Mouse (Mus musculus) MEL (cell line): ENCODE results near the gene Dusp8. TPM values are rescaled to one million over a fixed set of nuclear protein-coding genes. Genes with fewer than 3 reads are reported as not detected.

Experiments used
- DNase-seq: peaks from one replicate; pipeline ENCODE4 v3.0.0; 2011; ENCODE audit warnings: low read depth, low spot score
- H3K27ac ChIP-seq: 2 replicates; pipeline ENCODE4 v1.5.1; 2012; ENCODE audit warnings: low read depth, mild to moderate bottlenecking, control low read depth, low read length, moderate library complexity; ENCODE audit not compliant: control insufficient read depth
- H3K27me3 ChIP-seq, 2 experiments: fragments of 150-350 bp in 1 of 2; sonication (generic) in 1 of 2; 2 replicates each; pipeline ENCODE4 v1.6.1; 2012; ENCODE audit warnings: low read length in 2 of 2, mild to moderate bottlenecking in 2 of 2, improper control_type of control experiment in 1 of 2, moderate library complexity in 1 of 2; ENCODE audit not compliant: insufficient read depth in 2 of 2, control insufficient read depth in 1 of 2
- H3K36me3 ChIP-seq, 2 experiments: 2 replicates each; pipeline ENCODE4 v1.6.1; 2012 to 2014; ENCODE audit warnings: low read length in 2 of 2, improper control_type of control experiment in 1 of 2, inconsistent platforms in 1 of 2, mild to moderate bottlenecking in 1 of 2; ENCODE audit not compliant: insufficient read depth in 2 of 2, control insufficient read depth in 1 of 2
- H3K4me1 ChIP-seq, 2 experiments: fragments of 150-350 bp in 1 of 2; sonication (generic) in 1 of 2; 2 replicates each; pipeline ENCODE4 v1.6.1; 2012; ENCODE audit warnings: low read length in 2 of 2, improper control_type of control experiment in 1 of 2, mild to moderate bottlenecking in 1 of 2; ENCODE audit not compliant: insufficient read depth in 2 of 2, control insufficient read depth in 1 of 2
- H3K4me3 ChIP-seq, 2 experiments: fragments of 150-350 bp in 1 of 2; sonication (generic) in 1 of 2; 2 replicates each; pipeline ENCODE4 v1.5.1; 2012; ENCODE audit warnings: low read depth in 2 of 2, low read length in 2 of 2, mild to moderate bottlenecking in 2 of 2, moderate library complexity in 2 of 2, control low read depth in 1 of 2, improper control_type of control experiment in 1 of 2; ENCODE audit not compliant: control insufficient read depth in 1 of 2, insufficient read depth in 1 of 2
- H3K79me2 ChIP-seq: 2 replicates; pipeline ENCODE4 v1.6.1; 2012; ENCODE audit warnings: mild to moderate bottlenecking, low read length, moderate library complexity; ENCODE audit not compliant: control insufficient read depth, poor library complexity, insufficient read depth
- H3K9ac ChIP-seq: 2 replicates; pipeline ENCODE4 v1.6.1; 2012; ENCODE audit warnings: low read depth, mild to moderate bottlenecking, control low read depth, low read length, moderate library complexity; ENCODE audit not compliant: control insufficient read depth, poor library complexity, severe bottlenecking
- H3K9me3 ChIP-seq: fragments of 150-350 bp; sonication (generic); replicated peaks from 2 replicates; pipeline ENCODE4 v1.6.1; 2012; ENCODE audit warnings: mild to moderate bottlenecking, low read length, improper control_type of control experiment, moderate library complexity; ENCODE audit not compliant: insufficient read depth
- GATA1 ChIP-seq: IDR thresholded peaks from 2 replicates; pipeline ENCODE4 v1.6.1; 2011; ENCODE audit warnings: low read depth, low read length, improper control_type of control experiment
- KAT2A ChIP-seq: conservative IDR thresholded peaks from 2 replicates; pipeline ENCODE4 v1.6.1; 2012; ENCODE audit warnings: low read depth, low read length, improper control_type of control experiment, inconsistent platforms
- MAX ChIP-seq: IDR thresholded peaks from 2 replicates; pipeline ENCODE4 v1.6.1; 2011; ENCODE audit warnings: low read length, improper control_type of control experiment
- MAZ ChIP-seq: IDR thresholded peaks from 2 replicates; pipeline ENCODE4 v1.6.1; 2012; ENCODE audit warnings: low read depth, mild to moderate bottlenecking, inconsistent platforms, low read length, improper control_type of control experiment
- MYB ChIP-seq: IDR thresholded peaks from 2 replicates; pipeline ENCODE4 v1.6.1; 2011; ENCODE audit warnings: mild to moderate bottlenecking, low read depth, low read length, improper control_type of control experiment
- RCOR1 ChIP-seq: IDR thresholded peaks from 2 replicates; pipeline ENCODE4 v1.6.1; 2012; ENCODE audit warnings: low read depth, mild to moderate bottlenecking, inconsistent platforms, low read length, improper control_type of control experiment
- TAL1 ChIP-seq: IDR thresholded peaks from 2 replicates; pipeline ENCODE4 v1.6.1; 2012; ENCODE audit warnings: mild to moderate bottlenecking, inconsistent platforms, low read length, moderate library complexity, mixed read lengths
- TBP ChIP-seq: IDR thresholded peaks from 2 replicates; pipeline ENCODE4 v1.8.0; 2011; ENCODE audit warnings: low read depth, low read length, improper control_type of control experiment
- USF2 ChIP-seq, 2 experiments: IDR thresholded peaks; 2 replicates each; pipeline ENCODE4 v1.6.1; 2011 to 2012; ENCODE audit warnings: improper control_type of control experiment in 2 of 2, low read length in 2 of 2, borderline replicate concordance in 1 of 2, inconsistent platforms in 1 of 2, low read depth in 1 of 2, mild to moderate bottlenecking in 1 of 2; ENCODE audit not compliant: insufficient read depth in 1 of 2
- ZC3H11A ChIP-seq: IDR thresholded peaks from 2 replicates; pipeline ENCODE4 v1.6.1; 2012; ENCODE audit warnings: low read depth, mild to moderate bottlenecking, inconsistent platforms, low read length, improper control_type of control experiment
- ZKSCAN1 ChIP-seq: IDR thresholded peaks from 2 replicates; pipeline ENCODE4 v1.6.1; 2012; ENCODE audit warnings: low read depth, mild to moderate bottlenecking, inconsistent platforms, low read length, improper control_type of control experiment, moderate library complexity
- ZMIZ1 ChIP-seq: IDR thresholded peaks from 2 replicates; pipeline ENCODE4 v1.6.1; 2012; ENCODE audit warnings: low read depth, mild to moderate bottlenecking, inconsistent platforms, low read length, improper control_type of control experiment, moderate library complexity
- polyA plus RNA-seq, 2 experiments: library from polyadenylated mRNA; stranded (reverse) in 1 of 2; unstranded in 1 of 2; fragments of >175 nt in 1 of 2; fragments of >200 nt in 1 of 2; gene quantifications; 2 replicates each; pipeline versions ENCODE4 v1.2.1 to v1.2.4; 2012; ENCODE audit warnings: low replicate concordance in 2 of 2, low read depth in 1 of 2; ENCODE audit not compliant: insufficient read length in 2 of 2, insufficient read depth in 1 of 2, missing spikeins in 1 of 2
- total RNA-seq: library from RNA; depleted of rRNA; stranded (reverse); fragments of 300-350 nt; gene quantifications from 2 replicates; pipeline ENCODE4 v1.2.3, GENCODE M21; 2012

Gene Dusp8
- total and polyA plus RNA-seq, 3 experiments: 0.23 to 0.31 TPM; not detected in 1

DNA sequence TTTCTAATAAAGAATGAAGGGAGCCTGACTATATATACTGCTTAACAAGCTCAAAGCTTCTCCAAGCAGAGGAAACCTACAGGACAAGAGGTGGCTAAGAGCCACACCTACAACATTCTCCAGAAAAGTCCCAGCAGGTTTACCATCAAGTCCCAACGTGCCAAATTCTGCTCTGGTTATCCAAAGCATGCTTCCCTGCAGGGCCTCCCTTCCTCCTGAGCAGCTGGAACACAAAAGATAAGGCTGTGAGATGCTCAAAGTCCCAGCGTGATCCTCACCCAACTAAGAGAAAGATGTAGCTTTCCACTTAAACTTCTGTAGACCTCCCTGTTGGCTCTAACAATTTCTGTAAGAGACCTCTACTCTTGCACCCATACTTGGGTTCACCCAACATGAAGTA lies 36.6 kb downstream of the Dusp8 start:
- TF ChIP-seq KAT2A (no peak), GATA1 (peak; percentile 32; the same call in 1 of the 2 replicates), TAL1 (peak; percentile 65)
- Histone ChIP-seq H3K4me3 (no peak overlapping the region), H3K27me3 (no peaks in the 10 kb centered on the region; a peak in 1 of 4 replicates), H3K9ac (no peak overlapping the region), H3K4me1 (peaks cover 4 to 16% of the 10 kb centered on the region in 2 experiments; a peak in 3 of 4 replicates), H3K27ac (no peak overlapping the region), H3K9me3 (no peaks in the 10 kb centered on the region), H3K79me2 (peaks cover 42% of the 10 kb centered on the region), H3K36me3 (peaks cover 0 to 13% of the 10 kb centered on the region in 2 experiments)
- DNase-seq: peak; percentile 41

- H3K36me3 ChIP-seq: peaks cover 0 to 13% of the 10 kb centered on the region in 2 experiments
These were observed 38.5 kb downstream of the Dusp8 start for GRCm38 (mm10) chr7:142057121-142057520.

GRCm38 (mm10) chr7:142056601-142057061 lies 39.0 kb downstream of the Dusp8 start:
- Histone ChIP-seq H3K27ac (no peak overlapping the region), H3K36me3 (peaks cover 0 to 13% of the 10 kb centered on the region in 2 experiments), H3K9me3 (no peaks in the 10 kb centered on the region), H3K4me1 (peaks cover 4 to 16% of the 10 kb centered on the region in 2 experiments; a peak in 3 of 4 replicates), H3K79me2 (peaks cover 42% of the 10 kb centered on the region), H3K9ac (no peak overlapping the region), H3K4me3 (no peak overlapping the region), H3K27me3 (no peaks in the 10 kb centered on the region)
- no peak for TF ChIP-seq MAZ
- no peak for TF ChIP-seq TBP
- no peak for TF ChIP-seq USF2 (IDR thresholded peaks at IDR 0.05; ENCODE audit: borderline replicate concordance in 1 of 2, insufficient read depth in 1 of 2, low read depth in 1 of 2, low read length in 2 of 2)
- TF ChIP-seq RCOR1: no peak
- no peak for DNase-seq

More at GRCm38 (mm10) chr7:142057121-142057520, 38.5 kb downstream of the Dusp8 start:
- no peak overlapping the region for H3K9ac ChIP-seq
- H3K79me2 ChIP-seq: peaks cover 42% of the 10 kb centered on the region
- H3K4me1 ChIP-seq: peaks cover 4 to 16% of the 10 kb centered on the region in 2 experiments; a peak in 3 of 4 replicates
- no peaks in the 10 kb centered on the region for H3K27me3 ChIP-seq
- TF ChIP-seq ZMIZ1 (no peak), MAX (no peak), ZC3H11A (no peak), MYB (no peak), ZKSCAN1 (no peak)
- H3K27ac ChIP-seq: no peak overlapping the region
- H3K4me3 ChIP-seq: no peak overlapping the region
- H3K9me3 ChIP-seq: no peaks in the 10 kb centered on the region
- no peak for DNase-seq
